Mouse (Mus musculus) right cerebral cortex, postnatal 4 days (tissue): ENCODE results near the gene Hoxa13.

Source experiments
- DNase-seq: peaks from one replicate; pipeline ENCODE4 v3.0.0-alpha.2; 2022

The Hoxa13 gene

DNA sequence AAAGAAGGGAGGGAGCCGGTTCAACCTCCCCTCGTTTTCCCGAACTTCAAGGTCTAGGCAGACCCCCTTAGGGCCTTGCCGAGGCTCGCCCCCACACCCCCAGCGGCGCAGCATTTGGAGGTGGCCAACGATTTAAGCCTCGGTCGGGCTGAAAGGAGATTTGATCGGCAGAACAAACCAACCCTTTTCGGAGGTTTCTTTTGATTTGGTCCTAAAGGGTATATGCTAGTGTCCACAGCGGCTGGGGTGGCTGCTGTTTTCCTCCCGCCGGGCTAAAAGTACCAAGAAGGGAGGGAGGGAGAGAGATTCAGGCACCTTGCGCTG, 11.3 kb downstream of the Hoxa13 start:
- DNase-seq: no peak

DNA sequence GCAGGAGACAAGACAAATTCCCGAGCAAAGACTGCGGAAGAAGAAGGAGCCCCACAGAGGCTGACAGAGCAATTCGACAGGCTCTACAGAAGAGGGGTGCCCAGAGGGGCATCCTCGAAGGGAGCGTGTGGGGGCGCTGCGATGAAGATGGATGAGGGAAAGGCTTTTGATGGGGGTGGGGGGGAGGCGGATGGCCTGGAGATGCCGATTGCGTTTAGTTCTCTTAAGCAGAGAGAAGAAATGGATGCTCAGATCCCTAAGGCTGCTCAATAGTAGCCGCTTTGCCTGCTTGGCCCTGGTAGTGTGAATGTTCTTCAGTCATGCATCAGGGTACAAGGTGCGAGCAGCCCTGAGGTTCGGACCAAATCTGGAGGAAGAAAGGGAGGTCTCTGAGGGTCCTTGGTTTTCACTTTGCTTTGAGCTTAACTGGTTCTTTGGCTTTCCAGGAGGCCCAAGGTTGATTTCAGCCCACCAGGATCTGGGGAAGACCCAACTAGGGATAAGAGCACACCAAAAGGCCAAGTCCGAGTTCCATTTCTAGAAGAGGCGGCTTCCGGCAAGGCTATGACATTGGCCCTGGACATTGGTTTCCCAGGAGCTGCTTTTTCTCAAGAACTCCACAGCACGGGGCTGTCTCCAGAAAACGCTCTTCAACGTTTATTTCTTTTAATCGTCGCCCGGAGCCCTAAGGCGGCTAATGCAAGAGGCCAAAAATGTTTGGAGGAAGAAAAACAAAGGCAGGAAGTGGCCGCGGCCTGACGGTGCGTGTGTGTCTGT, 11.9 kb downstream of the Hoxa13 start:
- DNase-seq: no peak

DNA sequence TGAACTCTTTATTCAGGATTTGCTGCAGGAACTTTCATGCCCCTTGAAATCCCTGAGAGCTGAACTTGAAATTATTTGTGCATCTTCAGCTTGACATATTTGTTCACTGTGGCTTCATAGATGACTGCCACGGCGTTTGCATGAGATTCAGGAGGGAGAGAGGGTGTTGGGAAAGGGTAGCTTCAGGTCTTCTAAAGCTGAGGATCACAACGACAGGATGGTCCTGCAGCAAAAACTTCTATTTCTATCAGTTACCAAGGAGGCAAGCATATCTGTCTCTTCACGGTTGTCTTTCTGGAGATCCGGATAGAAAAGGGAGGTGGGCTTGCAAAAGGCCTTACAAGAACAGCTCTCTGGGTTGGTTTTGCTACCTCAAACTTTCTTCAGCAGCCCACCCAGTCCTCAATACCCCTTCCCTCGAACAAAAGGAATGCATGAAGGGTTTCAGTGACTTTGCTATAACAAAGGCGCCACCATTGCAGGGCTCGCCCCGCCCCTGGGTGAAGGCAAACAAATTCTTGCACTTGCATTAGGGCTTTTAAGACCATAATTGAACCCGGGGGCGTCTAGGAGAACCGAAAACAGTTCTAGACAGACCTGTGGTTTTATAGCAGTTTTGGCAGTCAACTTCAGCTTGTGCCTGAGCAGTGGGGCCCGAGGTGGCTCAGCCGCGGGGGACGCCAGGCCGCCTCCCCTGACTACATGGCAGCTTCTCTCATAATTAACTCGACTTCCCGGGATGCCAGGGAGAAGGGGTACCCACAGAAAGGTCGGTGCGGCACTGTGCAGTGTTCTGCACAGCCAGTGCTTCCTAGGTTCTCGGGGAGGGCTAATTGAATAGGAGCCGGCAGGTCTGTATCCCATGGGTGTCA, 12.7 kb downstream of the Hoxa13 start:
- no peak for DNase-seq

DNA sequence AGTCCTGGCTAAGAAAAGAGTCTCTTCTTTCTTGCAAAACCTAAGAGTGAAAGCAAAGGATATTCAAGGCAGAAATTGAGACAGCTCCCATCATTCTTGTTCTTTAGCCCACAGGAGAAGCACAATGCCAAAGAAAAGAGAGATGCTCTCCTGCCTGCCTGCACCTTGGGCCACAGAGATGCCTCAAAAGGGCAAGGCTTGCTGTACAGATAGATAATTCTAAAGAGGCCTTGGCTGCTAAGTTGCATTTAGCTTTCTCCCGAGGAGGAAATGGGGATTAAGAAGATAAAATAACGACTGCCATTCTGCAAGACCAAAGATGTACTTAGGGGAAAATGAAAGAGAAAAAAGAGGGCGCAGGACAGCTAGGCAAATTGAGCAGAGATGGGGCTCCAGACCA, 13.8 kb downstream of the Hoxa13 start:
- DNase-seq: no peak

DNA sequence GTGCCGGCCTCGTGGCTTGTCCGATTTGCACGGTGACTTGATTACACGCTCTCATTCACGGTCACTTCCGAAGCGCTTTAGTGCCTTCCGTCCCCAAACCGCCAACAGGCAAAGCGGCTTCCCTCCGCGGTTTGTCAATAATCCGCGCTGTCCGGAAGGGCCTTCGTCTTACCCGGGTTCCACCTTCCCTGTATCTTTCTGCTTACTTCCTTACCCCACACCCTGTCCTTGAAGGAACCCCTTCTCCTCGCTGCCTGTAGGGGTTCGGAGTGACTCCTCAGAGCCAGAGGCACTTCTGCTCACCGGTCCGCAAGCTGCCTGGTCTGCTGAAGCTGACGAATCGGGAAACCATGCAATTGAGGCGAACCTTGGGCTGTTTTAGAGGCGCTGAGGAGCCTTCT, 14.3 kb downstream of the Hoxa13 start:
- DNase-seq: no peak

DNA sequence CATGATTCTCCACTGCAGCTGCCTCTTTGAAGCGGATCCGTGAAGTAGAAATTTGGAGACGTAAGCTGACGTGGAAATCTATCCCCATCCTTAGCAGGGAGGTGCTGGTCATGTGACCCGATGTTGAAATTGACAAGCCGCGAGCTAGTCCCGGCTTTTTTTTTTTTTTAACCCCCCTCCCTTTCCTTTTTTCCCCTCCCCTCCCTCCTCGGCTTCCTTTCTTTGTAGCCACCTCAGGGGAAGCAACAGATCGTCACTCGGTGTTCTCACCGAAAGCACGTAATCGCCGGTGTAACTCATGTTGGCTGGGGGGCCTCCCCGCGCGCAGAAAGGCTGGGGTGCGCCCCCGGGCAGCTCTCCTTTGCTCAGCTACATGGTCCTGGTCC, 14.9 kb downstream of the Hoxa13 start, which contains the start of gene Hoxa11:
TSS of gene Hoxa11 (minus strand) at position 54 of the 386 bp plus-strand sequence.
- no peak for DNase-seq

DNA sequence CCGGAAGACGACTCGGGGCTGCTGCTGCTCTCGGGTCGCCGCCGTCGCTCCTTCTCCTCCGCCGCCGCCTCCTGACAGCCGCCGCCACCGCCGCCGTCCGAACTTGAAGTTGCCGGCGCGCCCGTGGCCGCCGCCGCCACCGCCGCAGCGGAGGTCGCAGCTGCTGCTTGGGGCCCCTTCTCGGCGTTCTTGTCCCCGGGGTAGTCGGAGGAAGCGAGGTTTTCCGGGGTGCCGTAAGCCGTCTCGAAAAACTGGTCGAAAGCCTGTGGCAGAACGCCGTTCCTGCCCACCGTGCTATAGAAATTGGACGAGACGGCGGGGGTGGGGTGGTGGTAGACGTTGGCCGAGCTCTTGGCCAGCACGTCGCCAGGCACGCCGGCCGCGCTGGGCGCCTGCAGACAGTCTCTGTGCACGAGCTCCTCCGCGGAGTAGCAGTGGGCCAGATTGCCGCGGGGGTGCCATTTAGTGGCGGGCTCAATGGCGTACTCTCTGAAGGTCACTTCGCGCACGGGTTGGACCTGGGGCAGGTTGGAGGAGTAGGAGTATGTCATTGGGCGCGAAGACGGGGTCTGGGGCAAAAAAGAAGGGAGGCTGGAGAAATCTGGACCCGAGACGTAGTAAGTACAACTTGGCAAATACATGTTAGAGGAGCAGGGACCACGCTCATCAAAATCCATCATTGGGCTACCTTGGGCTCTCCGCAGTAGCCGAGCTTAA, 15.5 kb downstream of the Hoxa13 start:
- DNase-seq: no peak

DNA sequence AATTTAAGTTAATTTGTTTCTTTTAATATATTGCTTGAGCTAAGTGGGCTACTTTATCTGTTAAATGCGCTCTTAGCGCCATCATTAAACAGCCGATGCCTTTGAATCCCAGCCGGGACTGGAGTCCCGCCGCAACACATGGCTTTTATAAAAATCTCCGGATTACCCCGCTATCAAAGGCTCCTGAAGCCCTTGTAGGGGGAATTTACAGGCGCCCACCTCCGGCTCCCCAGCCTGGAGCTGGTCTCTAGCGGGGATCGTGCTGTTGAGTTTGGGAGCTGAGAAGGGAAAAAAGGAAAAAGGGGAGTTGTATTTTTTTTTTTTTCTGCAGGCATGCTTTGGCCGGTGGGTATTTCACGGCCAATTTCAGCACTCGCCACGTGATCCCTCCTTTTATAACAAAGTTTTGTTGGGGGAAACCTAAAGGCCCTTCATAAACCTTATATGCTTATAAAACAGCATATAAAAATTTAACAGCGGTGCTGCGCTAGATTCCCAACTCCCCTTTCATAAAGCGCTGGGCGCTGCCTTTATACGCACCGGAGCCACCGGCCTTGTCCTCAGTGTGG, 16.1 kb downstream of the Hoxa13 start:
- DNase-seq: no peak

DNA sequence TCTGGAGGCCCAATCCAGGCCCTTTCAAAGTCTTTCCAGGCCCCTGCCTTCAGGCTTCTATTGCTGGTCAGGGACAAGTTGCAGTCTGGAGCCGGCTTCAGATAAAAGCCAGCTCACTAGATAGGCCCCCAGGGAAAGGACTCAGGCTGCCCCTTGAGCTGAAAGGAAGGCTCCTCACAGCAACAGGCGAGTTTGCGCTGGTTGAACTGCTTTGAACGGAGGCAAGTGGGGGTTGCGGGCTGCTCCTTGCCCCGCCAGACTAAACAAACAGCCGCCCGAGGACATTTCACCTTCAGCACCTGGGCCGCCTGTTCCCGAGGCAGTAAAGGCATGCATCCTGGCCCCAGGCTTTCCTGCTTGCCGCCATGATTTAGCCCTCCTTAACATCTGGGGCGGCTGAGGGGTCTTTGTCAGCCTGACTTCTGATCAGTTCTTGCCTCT, 17.0 kb downstream of the Hoxa13 start:
- no peak for DNase-seq

DNA sequence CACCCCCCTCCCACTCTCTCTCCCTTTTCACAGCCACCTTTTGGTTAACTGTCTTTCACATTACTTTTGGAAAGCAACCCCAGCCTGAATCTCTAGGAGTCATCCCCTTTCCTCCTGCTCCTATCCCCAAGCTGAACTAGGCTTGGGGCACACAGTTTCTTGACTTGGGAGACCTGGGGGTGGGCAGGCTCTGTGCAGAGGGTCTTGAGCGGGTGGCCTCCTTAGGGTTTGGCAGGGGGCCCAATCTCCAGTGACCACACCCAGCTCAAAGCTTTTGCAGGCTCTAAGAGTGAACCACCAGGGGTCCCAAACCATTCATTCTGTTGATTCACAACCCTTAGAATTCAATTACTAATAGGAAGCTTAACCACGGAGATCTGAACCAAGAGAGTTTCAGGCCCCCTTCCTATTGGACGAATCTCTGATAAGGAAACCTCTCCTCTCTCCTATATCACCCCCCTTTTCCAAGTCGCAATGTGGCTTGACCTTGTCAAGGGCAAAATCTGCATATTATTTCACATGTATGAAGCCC, 17.8 kb downstream of the Hoxa13 start:
- DNase-seq: no peak

DNA sequence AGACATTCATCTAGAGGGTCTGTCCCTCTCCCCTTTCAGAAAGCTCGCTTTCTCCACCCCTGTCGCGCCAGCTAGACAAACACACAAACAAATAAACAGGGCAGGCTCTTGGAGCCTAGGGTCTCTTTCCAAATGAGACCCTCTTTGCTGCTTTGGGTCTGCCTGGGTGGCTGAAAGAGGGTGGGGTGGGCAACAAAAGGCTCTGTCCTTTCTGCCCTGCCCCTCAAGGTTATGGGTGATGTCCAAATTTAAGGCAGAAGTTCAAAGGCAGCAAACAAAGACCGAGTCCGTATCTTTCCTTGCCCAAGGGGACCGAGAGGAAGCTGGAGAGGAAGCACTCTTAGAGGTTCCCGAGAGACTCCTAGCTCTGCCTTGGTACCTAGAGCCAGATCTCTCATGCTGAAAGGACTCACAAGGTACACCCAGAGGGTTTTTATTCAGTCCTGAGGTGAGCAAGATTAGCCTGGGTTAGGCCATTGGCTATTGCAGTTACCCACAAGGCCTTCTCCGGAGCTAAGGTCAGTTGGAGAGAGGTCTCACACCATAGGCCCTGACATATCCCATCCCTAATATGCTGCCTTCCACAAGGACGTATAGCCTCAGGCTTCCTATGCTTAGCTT, 19.6 kb downstream of the Hoxa13 start:
- DNase-seq: no peak

DNA sequence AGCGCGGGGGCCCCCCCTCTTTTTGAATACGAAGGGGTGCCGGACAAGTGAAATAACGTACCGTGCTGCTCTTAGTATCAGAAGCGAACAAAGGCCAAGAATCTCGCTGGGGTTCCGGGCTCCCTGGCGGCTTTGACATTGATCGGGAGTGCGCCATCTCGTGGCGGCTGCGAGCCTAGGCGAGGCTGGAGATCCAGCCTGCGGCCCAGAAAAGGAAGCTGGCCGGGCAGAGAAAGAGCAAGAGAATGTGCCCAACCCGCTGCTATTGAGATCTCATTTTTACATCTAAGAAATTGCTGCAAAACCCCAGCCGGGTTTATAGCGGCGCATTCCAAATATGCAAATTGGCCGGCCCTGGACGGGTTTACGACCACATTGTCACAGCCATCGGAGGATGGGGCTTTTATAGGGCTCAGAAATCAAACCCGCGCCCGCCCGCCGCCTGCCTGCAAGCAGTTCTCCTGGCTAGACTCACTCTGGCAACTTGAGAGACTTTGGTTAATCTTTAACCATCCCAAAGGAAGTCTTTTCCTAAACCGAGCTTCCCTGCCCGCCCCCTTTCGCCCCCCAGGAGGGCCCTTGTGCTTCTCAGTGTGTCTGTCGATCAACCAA, 20.2 kb downstream of the Hoxa13 start, which contains the start of gene Hoxa10:
TSS of gene Hoxa10 (minus strand) at position 466 of the 612 bp plus-strand sequence.
- peak; percentile 70 for DNase-seq

DNA sequence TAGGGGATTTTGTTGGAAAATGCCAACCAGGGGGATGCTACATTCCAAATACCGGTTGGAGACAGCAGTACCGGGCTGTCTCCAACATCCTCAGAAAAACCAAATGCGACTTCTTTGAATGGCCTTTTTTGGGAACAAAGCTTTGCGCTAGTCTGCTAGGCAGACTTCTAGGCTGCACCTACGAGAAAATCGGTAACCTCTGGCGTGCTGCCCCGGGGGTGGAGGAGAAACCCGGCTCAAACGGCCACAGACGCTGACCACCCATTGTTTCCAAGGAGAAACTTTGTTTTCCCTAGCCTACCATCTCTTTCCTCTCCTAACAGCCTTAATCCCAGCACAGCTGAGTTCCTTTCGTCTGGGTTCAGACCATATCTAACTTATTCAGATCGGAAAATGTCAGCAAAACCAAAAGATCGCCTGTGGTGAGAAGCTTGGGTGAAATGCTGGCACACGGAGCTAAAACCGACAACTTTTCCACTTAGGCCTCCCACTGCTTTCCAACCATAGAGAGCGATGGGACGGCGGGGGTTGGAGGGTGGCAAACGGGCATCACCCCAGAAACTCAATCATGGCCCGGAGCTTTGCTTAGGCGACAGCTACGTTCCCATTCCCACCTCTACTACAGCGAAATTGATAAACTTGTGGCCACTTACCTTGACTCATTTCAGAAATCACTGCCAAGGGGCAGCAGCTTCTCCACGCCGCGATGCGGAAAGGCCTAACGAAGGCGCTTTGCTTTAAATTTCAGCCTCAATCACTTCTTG, 20.9 kb downstream of the Hoxa13 start:
- no peak for DNase-seq

DNA sequence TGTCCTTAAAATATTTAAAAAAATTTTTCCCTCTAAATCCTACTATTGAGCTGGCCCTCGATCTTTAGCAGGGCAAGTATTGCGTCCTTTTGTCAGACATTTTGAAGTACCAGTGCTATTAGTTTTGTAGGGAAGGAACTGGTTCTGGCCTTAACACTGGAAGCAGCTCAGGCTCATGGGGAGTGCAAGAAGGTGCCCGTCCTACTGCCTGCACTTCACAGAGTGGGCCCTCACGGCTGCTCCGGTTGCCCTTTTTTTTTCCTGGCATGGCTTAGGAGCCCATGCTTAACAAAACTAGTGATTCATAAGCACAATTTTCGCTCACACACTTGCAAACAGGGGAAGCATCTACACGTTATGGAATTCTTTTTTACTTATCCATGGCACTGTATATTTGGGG, 21.7 kb downstream of the Hoxa13 start:
- DNase-seq: no peak

DNA sequence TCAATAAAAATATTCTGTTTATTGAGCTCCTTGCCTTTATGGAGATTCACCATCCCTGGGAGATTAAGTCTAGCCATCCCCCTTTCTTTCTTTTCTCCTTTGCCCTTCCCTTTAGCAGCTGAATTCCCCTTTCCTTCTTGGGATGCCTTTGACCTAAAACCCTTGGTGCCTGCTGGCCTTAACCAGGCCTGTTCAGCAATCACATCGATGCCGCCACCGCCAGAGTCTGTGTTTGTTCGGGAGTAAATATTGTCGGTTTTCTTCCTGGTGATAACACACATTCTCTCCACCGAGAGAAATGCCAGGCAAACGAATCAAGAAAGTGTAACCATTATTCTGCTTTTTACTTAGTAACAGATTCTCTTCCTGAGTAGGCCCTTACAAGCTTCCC, 22.5 kb downstream of the Hoxa13 start:
- DNase-seq: no peak

DNA sequence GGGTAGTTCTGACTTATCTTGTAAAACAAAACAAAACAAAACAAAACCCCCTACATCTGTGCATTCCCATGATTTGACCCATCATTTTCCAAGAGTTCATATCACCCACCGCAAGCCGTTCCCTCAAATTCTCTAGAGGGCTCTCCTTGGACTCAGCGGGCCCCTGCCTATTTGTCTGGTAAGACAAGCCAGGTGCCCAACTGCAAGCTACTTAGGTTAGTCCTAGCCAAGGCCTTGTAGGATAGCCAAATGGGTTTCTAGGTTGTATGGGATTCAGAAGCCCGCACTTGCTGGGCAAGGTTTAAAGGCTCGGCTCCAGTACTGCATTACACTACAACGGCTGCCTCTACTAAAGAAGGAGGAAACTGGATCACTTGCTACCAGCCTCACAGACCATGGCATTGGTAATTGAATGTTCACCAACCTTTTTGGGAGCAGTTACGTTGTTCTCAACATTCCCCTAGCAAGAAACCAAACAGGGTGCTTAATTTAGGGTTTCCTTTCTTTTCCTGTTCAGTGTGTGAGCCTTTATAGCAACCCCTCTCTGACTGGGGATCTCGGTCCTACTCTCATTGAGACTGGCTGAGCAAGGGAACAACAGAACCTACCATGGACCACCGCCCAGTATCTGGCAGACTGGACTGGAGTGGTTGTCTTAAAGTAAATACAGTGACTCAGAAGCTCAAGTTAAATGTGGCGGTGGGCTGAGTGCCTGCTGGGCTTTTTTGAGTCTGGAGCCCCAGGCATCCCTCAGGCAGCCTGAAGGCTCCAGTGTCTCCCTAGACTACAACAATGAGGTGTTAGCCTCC, 23.1 kb downstream of the Hoxa13 start:
- DNase-seq: no peak

DNA sequence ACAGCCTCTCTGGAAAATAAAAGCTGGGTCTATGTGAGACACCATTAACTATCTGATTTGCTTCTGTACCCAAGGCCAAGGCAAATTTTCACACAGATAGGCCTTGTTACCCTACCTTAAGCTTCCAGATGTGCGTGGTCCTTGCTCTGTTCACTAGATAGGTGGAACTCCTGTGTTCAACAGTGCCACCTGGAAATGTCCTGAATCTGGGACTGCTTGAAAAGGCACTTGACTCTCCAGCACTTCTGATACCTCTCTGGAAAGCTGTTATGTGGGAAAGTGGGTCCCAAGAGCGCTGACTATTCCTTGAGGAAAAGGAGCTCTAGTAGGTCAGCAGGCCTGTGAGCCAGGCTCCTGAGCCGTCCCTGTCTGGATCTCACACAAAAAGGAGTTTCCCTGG, 23.9 kb downstream of the Hoxa13 start:
- DNase-seq: no peak

DNA sequence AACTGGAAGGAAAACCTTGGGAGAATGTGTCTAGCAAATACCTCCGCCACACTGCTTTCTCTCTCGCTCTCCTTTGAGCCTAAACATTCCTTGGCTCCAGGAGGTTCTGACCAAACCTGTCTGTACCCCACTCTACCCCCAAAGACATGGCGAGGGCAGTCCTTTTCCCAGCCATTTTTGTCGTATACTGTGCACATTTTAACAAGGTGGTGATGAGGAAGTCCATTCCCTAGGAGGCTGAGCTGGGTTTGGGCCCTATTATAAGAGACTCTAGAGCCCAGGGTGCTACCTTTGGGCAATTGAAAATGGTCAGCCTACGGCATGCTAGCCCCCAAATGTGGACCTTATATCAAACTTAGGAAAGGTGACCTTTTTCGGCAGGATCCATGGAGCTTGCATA, 24.8 kb downstream of the Hoxa13 start:
- no peak for DNase-seq

DNA sequence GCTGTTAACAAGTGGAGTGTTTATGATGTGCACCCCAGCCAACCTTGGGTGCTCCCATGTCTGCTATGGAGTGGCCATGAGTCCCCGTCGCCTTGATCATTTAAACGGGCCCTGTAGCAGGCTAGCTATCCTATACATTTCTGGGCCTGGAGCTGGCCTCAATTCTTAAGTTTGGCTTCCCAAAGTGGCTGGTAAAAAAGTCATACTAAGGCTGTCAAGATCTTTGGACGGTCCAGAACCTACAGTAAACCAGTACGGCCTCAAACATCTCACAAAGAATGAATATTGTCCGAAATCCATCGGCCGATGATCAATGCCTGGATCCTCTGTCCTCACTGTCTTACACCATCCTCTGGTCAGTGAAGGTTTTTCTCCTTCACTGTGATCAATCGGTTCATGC, 25.4 kb downstream of the Hoxa13 start:
- DNase-seq: no peak

DNA sequence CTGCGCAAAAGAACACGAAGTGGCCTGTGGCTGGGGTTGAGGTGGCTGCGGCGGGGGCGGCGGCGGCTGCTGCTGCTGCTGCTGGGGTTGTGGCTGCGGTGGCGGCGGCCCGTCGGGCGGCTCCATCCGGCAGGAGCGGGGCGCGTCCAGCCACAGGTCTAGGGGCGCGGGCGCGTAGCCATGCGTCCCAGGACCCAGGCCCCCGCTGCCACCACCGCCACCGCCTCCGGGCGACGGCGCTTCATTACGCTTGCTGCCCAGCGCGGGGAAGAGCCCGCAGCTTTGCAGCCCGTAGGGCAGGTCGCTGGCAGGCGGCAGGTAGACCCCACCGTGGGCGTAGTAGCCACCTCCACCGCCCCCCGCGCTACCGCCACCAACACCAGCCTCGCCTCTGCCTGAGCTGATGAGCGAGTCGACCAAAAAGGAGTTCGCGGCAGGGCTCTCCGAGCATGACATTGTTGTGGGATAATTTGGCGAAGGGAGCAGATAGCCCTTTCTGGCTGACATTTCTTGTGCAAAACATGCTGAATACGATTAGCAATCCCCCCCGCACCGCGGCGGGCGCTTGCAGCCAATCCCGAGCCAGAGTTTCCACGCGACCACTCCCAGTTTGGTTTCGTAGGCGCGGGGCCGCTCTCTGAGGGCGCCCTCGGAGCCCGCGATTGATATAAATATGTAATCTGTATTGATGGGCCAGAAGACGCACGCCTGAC, 26.1 kb downstream of the Hoxa13 start:
- no peak for DNase-seq
